ENCODE assay signal across 11 mouse cellular contexts in the genomic region with DNA sequence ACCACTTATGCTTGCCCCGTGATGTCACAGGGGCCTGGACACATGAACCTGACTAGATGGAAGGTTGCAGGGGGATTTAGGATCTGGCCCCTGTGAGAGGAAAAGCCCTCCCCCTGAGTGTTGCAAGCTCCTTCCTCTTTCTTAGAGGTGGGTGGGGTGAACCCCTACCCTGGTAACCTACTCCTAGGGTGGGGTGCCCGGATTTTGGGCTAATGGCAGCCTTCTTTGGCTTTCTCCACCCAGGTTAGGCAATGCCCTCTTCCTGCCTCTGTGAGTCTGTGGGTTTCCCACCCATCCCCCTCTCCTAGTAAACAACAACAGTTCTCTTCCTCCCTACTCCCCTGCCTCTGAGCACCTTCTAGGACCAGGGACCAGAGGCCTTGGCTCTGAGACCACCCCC. TPM values are rescaled to one million over a fixed set of nuclear protein-coding genes. Genes with fewer than 3 reads are reported as not detected.
DNase-seq lines count a peak whose midpoint lies in the region; ATAC-seq and TF ChIP-seq lines count a peak whose summit lies in the region.
"Had no signal": no experiment of that assay in that cellular context is flagged by ENCODE, and none has a peak within 500 bp of the region (broad histone marks: within the 10 kb centered on the region; RNA-seq: fewer than 3 reads in every experiment).

No protein-coding gene starts in this region.

- no peak overlapping the region for H3K4me3 ChIP-seq in heart, embryonic 16.5 days (ENCODE audit: low read length)
- H3K4me3 ChIP-seq in lung, postnatal 0 days (ENCODE audit: low read depth, low read length) = no peak overlapping the region
- no peak overlapping the region for H3K4me3 ChIP-seq in hindbrain, embryonic 14.5 days (replicated peaks; ENCODE audit: low read length)
- no peak overlapping the region for H3K4me3 ChIP-seq in forebrain, embryonic 13.5 days
- no peak overlapping the region for H3K4me3 ChIP-seq in kidney, adult 2 months (ENCODE audit: insufficient read depth, low read depth, low read length)
- H3K4me3 ChIP-seq: embryonic facial prominence, embryonic 12.5 days had no signal

- no peak overlapping the region for H3K4me2 ChIP-seq in heart, embryonic 16.5 days (ENCODE audit: low read depth, low read length)
- H3K4me2 ChIP-seq in lung, postnatal 0 days (replicated peaks; ENCODE audit: low read depth, low read length) = no peak overlapping the region
- H3K4me2 ChIP-seq in hindbrain, embryonic 14.5 days (replicated peaks) = no peak overlapping the region
- H3K4me2 ChIP-seq in forebrain, embryonic 13.5 days = no peak overlapping the region
- H3K4me2 ChIP-seq: embryonic facial prominence, embryonic 12.5 days had no signal

- H3K27me3 ChIP-seq in heart, embryonic 16.5 days (ENCODE audit: control insufficient read depth, insufficient read depth, low read length) = no peaks in the 10 kb centered on the region
- no peaks in the 10 kb centered on the region for H3K27me3 ChIP-seq in lung, postnatal 0 days (replicated peaks; ENCODE audit: insufficient read depth, low read length)
- H3K27me3 ChIP-seq in hindbrain, embryonic 14.5 days (ENCODE audit: control insufficient read depth, insufficient read depth, low read length) = no peaks in the 10 kb centered on the region
- H3K27me3 ChIP-seq in forebrain, embryonic 13.5 days = no peaks in the 10 kb centered on the region
- no peaks in the 10 kb centered on the region for H3K27me3 ChIP-seq in kidney, adult 2 months (replicated peaks; ENCODE audit: control insufficient read depth, insufficient read depth, low read length)
- H3K27me3 ChIP-seq: embryonic facial prominence, embryonic 12.5 days had no signal

- no peak for TF ChIP-seq EP300 in lung, postnatal 0 days (IDR thresholded peaks at IDR 0.05)

- no peak overlapping the region for H3K9ac ChIP-seq in heart, embryonic 16.5 days (ENCODE audit: low read length)
- no peak overlapping the region for H3K9ac ChIP-seq in lung, postnatal 0 days (replicated peaks; ENCODE audit: low read depth)
- no peak overlapping the region for H3K9ac ChIP-seq in hindbrain, embryonic 14.5 days
- no peak overlapping the region for H3K9ac ChIP-seq in forebrain, embryonic 13.5 days
- H3K9ac ChIP-seq: embryonic facial prominence, embryonic 12.5 days had no signal

- peaks cover 83% of the 10 kb centered on the region for H3K4me1 ChIP-seq in heart, embryonic 16.5 days (ENCODE audit: control insufficient read depth, insufficient read depth, low read length)
- H3K4me1 ChIP-seq in lung, postnatal 0 days (ENCODE audit: insufficient read depth, low read depth, low read length) = peaks cover 44% of the 10 kb centered on the region
- H3K4me1 ChIP-seq in hindbrain, embryonic 14.5 days (replicated peaks; ENCODE audit: control insufficient read depth, insufficient read depth, low read length) = peaks cover 29% of the 10 kb centered on the region
- H3K4me1 ChIP-seq in forebrain, embryonic 13.5 days = peaks cover 52% of the 10 kb centered on the region
- peaks cover 51% of the 10 kb centered on the region for H3K4me1 ChIP-seq in kidney, adult 2 months (ENCODE audit: control insufficient read depth, insufficient read depth, low read length)

- H3K9me3 ChIP-seq in heart, embryonic 16.5 days (replicated peaks; ENCODE audit: control insufficient read depth, low read length) = no peaks in the 10 kb centered on the region
- no peaks in the 10 kb centered on the region for H3K9me3 ChIP-seq in lung, postnatal 0 days (ENCODE audit: low read length)
- no peaks in the 10 kb centered on the region for H3K9me3 ChIP-seq in hindbrain, embryonic 14.5 days (ENCODE audit: control insufficient read depth, low read length)
- no peaks in the 10 kb centered on the region for H3K9me3 ChIP-seq in forebrain, embryonic 13.5 days (replicated peaks)
- H3K9me3 ChIP-seq: embryonic facial prominence, embryonic 12.5 days had no signal

- no peaks in the 10 kb centered on the region for H3K36me3 ChIP-seq in heart, embryonic 16.5 days (ENCODE audit: control insufficient read depth, insufficient read depth)
- 0 out of 2 replicates have a peak, but pooled peaks cover 5% of the 10 kb centered on the region for H3K36me3 ChIP-seq in lung, postnatal 0 days (ENCODE audit: insufficient read depth, low read length)
- peaks cover 4% of the 10 kb centered on the region; the same call in 1 of the 2 replicates for H3K36me3 ChIP-seq in hindbrain, embryonic 14.5 days (replicated peaks; ENCODE audit: control insufficient read depth, insufficient read depth)
- no peaks in the 10 kb centered on the region for H3K36me3 ChIP-seq in forebrain, embryonic 13.5 days (ENCODE audit: poor library complexity, severe bottlenecking)
- H3K36me3 ChIP-seq in kidney, adult 2 months (ENCODE audit: control insufficient read depth, insufficient read depth, low read length) = no peaks in the 10 kb centered on the region

- TF ChIP-seq CTCF in lung, postnatal 0 days (IDR thresholded peaks at IDR 0.05) = no peak
- no peak for TF ChIP-seq CTCF in kidney, adult 2 months (conservative IDR thresholded peaks at IDR 0.05; ENCODE audit: insufficient read depth, insufficient read length, low read depth, low read length)

- peak overlapping the region; percentile 97; the same call in 1 of the 2 replicates for H3K27ac ChIP-seq in heart, embryonic 16.5 days (ENCODE audit: low read length)
- no peak overlapping the region for H3K27ac ChIP-seq in lung, postnatal 0 days (ENCODE audit: low read length)
- no peak overlapping the region for H3K27ac ChIP-seq in hindbrain, embryonic 14.5 days
- no peak overlapping the region for H3K27ac ChIP-seq in forebrain, embryonic 13.5 days
- no peak overlapping the region for H3K27ac ChIP-seq in kidney, adult 2 months (ENCODE audit: insufficient read depth, low read depth, low read length)
- H3K27ac ChIP-seq: embryonic facial prominence, embryonic 12.5 days; hindbrain, postnatal 0 days had no signal

- no peak for TF ChIP-seq POLR2A in kidney, adult 2 months (IDR thresholded peaks at IDR 0.05; ENCODE audit: low read depth, low read length)

- DNase-seq in heart, postnatal 4 days = no peak
- DNase-seq in thymus, postnatal 4 days = peak; percentile 29
- DNase-seq in thymus, postnatal 36 days = no peak
- peak; percentile 33 for DNase-seq in lung, postnatal 0 days (ENCODE audit: low spot score)
- no peak for DNase-seq in hindbrain, embryonic 14.5 days (ENCODE audit: low spot score)
- DNase-seq in kidney, adult 2 months = no peak

- no peak for ATAC-seq in heart, embryonic 16.5 days (replicated peaks; ENCODE audit: extremely low read depth, insufficient read depth, low FRiP score)
- ATAC-seq in lung, postnatal 0 days = no peak
- no peak for ATAC-seq in hindbrain, embryonic 14.5 days (ENCODE audit: low FRiP score)
- no peak for ATAC-seq in forebrain, embryonic 13.5 days
- ATAC-seq: hindbrain, postnatal 0 days had no signal

- 39% methylated on average over 2 of the region's 2 CpGs for WGBS in heart, embryonic 16.5 days
- 52% methylated on average over 2 of the region's 2 CpGs for WGBS in lung, postnatal 0 days
- 71% methylated on average over 2 of the region's 2 CpGs for WGBS in hindbrain, embryonic 14.5 days
- WGBS in forebrain, embryonic 13.5 days = 69% methylated on average over 2 of the region's 2 CpGs
- WGBS in kidney, adult 2 months = 78% methylated on average over 2 of the region's 2 CpGs

RNA-seq across cellular contexts. Expression of gene Rara, which starts 25.1 kb away (rescaled TPM):
- polyA plus RNA-seq in heart, embryonic 16.5 days (2015; fragmentation: Nextera tagmentation; extraction: Ambion mirVana) = 28.2 and 28.6 TPM in 2 replicates
- total RNA-seq in heart, postnatal 4 days (2021) = 10 to 100 TPM; 34.6 to 38.1 TPM
- 26.2 and 28.8 TPM in 2 replicates for polyA plus RNA-seq in lung, postnatal 0 days (2015; fragmentation: Nextera tagmentation; extraction: Ambion mirVana)
- polyA plus RNA-seq in hindbrain, embryonic 14.5 days (2014; fragmentation: Nextera tagmentation; extraction: Ambion mirVana) = 18.4 and 18.7 TPM in 2 replicates
- 8.7 and 10.2 TPM in 2 replicates for polyA plus RNA-seq in forebrain, embryonic 13.5 days (2015; fragmentation: Nextera tagmentation; extraction: Ambion mirVana)
- polyA plus RNA-seq in kidney, adult 2 months (2012; rRNA removed) = 18.0 and 19.6 TPM in 2 replicates

RNA-seq across cellular contexts. Expression of gene Gjd3, which starts 30.1 kb away (rescaled TPM):
- 4.1 and 4.5 TPM in 2 replicates for polyA plus RNA-seq in heart, embryonic 16.5 days (2015; fragmentation: Nextera tagmentation; extraction: Ambion mirVana)
- total RNA-seq in heart, postnatal 4 days (2021) = 1 to 10 TPM; 2.0 to 2.5 TPM
- polyA plus RNA-seq in lung, postnatal 0 days (2015; fragmentation: Nextera tagmentation; extraction: Ambion mirVana) = 0.56 and 1.0 TPM in 2 replicates
- 0.60 and 1.4 TPM in 2 replicates for polyA plus RNA-seq in hindbrain, embryonic 14.5 days (2014; fragmentation: Nextera tagmentation; extraction: Ambion mirVana)
- polyA plus RNA-seq in forebrain, embryonic 13.5 days (2015; fragmentation: Nextera tagmentation; extraction: Ambion mirVana) = 0.21 TPM in 1 of 2 replicates, not detected in the other
- polyA plus RNA-seq in kidney, adult 2 months (2012; rRNA removed) = 0.34 and 0.57 TPM in 2 replicates
- total RNA-seq: megakaryocyte-erythroid progenitor cell, adult 5-6 weeks had no signal

RNA-seq across cellular contexts. Expression of gene Cdc6, which starts 45.1 kb away (rescaled TPM):
- polyA plus RNA-seq in heart, embryonic 16.5 days (2015; fragmentation: Nextera tagmentation; extraction: Ambion mirVana) = 18.6 and 23.0 TPM in 2 replicates
- 10 to 100 TPM in 1 of 2 experiments, 1 to 10 TPM in 1; 9.8 to 10.2 TPM for total RNA-seq in heart, postnatal 4 days (2021)
- 2.5 and 2.6 TPM in 2 replicates for polyA plus RNA-seq in lung, postnatal 0 days (2015; fragmentation: Nextera tagmentation; extraction: Ambion mirVana)
- 4.3 and 5.2 TPM in 2 replicates for polyA plus RNA-seq in hindbrain, embryonic 14.5 days (2014; fragmentation: Nextera tagmentation; extraction: Ambion mirVana)
- 23.0 and 26.9 TPM in 2 replicates for polyA plus RNA-seq in forebrain, embryonic 13.5 days (2015; fragmentation: Nextera tagmentation; extraction: Ambion mirVana)
- 0.11 and 0.14 TPM in 2 replicates for polyA plus RNA-seq in kidney, adult 2 months (2012; rRNA removed)

Comparison
In these comparisons a context has a peak if more than half of its experiments do, and no peak if none do; other contexts are left out.
1. DNase-seq: peak in thymus, postnatal 4 days (single experiment) and lung, postnatal 0 days (single experiment); none in heart, postnatal 4 days (single experiment), thymus, postnatal 36 days (0 of 2), hindbrain, embryonic 14.5 days (single experiment) and kidney, adult 2 months (single experiment).